In the genomic region with DNA sequence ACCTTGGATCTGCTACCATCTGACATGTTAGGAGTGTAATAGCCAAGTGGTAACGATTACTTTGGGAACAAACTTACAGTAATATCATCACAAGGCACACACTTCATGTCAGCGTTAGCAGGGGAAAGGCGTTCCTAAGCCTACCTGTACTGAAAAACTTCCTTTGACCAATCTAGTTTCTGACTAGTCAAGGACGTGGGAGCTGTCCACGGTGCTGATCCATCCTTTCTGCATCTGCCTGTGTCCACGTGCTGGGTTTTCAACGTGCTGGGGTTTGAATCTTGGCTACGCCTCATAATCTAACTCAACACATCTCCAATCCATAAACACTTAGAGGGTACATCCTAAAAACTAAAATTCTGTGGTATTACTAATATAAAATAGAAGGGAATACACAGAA, we compare ENCODE assay signal across 8 mouse cellular contexts. TPM values are rescaled to one million over a fixed set of nuclear protein-coding genes. Genes with fewer than 3 reads are reported as not detected.
DNase-seq lines count a peak whose midpoint lies in the region; ATAC-seq and TF ChIP-seq lines count a peak whose summit lies in the region.

No protein-coding gene starts in this region.

- no peaks in the 10 kb centered on the region for H3K9me3 ChIP-seq in kidney, embryonic 15.5 days (replicated peaks)
- H3K9me3 ChIP-seq in MEL (replicated peaks; ENCODE audit: insufficient read depth, low read length): no peaks in the 10 kb centered on the region

- H3K27me3 ChIP-seq in kidney, embryonic 15.5 days: no peaks in the 10 kb centered on the region
- H3K27me3 ChIP-seq in MEL (ENCODE audit: control insufficient read depth in 1 of 2, insufficient read depth in 2 of 2, low read length in 2 of 2): no peaks in the 10 kb centered on the region

- no peaks in the 10 kb centered on the region for H3K4me1 ChIP-seq in kidney, embryonic 15.5 days
- no peaks in the 10 kb centered on the region for H3K4me1 ChIP-seq in MEL (ENCODE audit: control insufficient read depth in 1 of 2, insufficient read depth in 2 of 2, low read length in 2 of 2)

- H3K4me3 ChIP-seq in kidney, embryonic 15.5 days (replicated peaks): no peak overlapping the region
- H3K4me3 ChIP-seq in MEL (ENCODE audit: control insufficient read depth in 1 of 2, insufficient read depth in 1 of 2, low read depth in 2 of 2, low read length in 2 of 2): no peak overlapping the region

- H3K4me2 ChIP-seq in kidney, embryonic 15.5 days: no peak overlapping the region

- no peak for TF ChIP-seq CTCF in MEL (IDR thresholded peaks at IDR 0.05 in 2 of 3, conservative IDR thresholded peaks at IDR 0.05 in 1 of 3; ENCODE audit: control insufficient read depth in 1 of 3, insufficient read depth in 1 of 3, low read depth in 2 of 3, low read length in 3 of 3, poor library complexity in 1 of 3, severe bottlenecking in 1 of 3)

- H3K36me3 ChIP-seq in kidney, embryonic 15.5 days: no peaks in the 10 kb centered on the region
- no peaks in the 10 kb centered on the region for H3K36me3 ChIP-seq in MEL (ENCODE audit: control insufficient read depth in 1 of 2, insufficient read depth in 2 of 2, low read length in 2 of 2)

- no peak for ATAC-seq in kidney, embryonic 15.5 days (replicated peaks; ENCODE audit: low FRiP score)
- ATAC-seq in megakaryocyte-erythroid progenitor cell, adult 5-6 weeks (replicated peaks; ENCODE audit: low FRiP score, low TSS enrichment, poor library complexity, severe bottlenecking): no peak

- WGBS in kidney, embryonic 15.5 days: 28% methylated on average over 8 of the region's 8 CpGs

- no peaks in the 10 kb centered on the region for H3K79me2 ChIP-seq in MEL (ENCODE audit: control insufficient read depth, insufficient read depth, low read length, poor library complexity)

- no peak for TF ChIP-seq EP300 in MEL (IDR thresholded peaks at IDR 0.05; ENCODE audit: low read depth in 1 of 2, low read length in 2 of 2)

- no peak for TF ChIP-seq RAD21 in MEL (IDR thresholded peaks at IDR 0.05; ENCODE audit: low read depth, low read length)

- no peak overlapping the region for H3K9ac ChIP-seq in kidney, embryonic 15.5 days
- no peak overlapping the region for H3K9ac ChIP-seq in MEL (ENCODE audit: control insufficient read depth, low read depth, low read length, poor library complexity, severe bottlenecking)

- peak; percentile 14 to 43 for DNase-seq in kidney, adult 8-10 months
- DNase-seq in MEL (ENCODE audit: low read depth, low spot score): peak; percentile 56
- peak; percentile 86 for DNase-seq in embryo, embryonic 10 days (ENCODE audit: low spot score)
- DNase-seq in lung, postnatal 36 days: peak; percentile 45
- no peak for DNase-seq in frontal cortex, postnatal 36 days (ENCODE audit: low spot score in 2 of 2)
- no peak for DNase-seq in right cerebral cortex, adult 18-20 months

- TF ChIP-seq POLR2A in MEL (IDR thresholded peaks at IDR 0.05; ENCODE audit: control insufficient read depth in 1 of 2, insufficient read depth in 1 of 2, low read depth in 1 of 2, low read length in 2 of 2, poor library complexity in 1 of 2): no peak

- H3K27ac ChIP-seq in kidney, embryonic 15.5 days: no peak overlapping the region
- H3K27ac ChIP-seq in MEL (ENCODE audit: control insufficient read depth, low read depth, low read length): no peak overlapping the region

TF ChIP-seq in MEL, 35 proteins besides CTCF, POLR2A, EP300 and RAD21:
- TF ChIP-seq MEF2A (IDR thresholded peaks at IDR 0.05; ENCODE audit: extremely low read depth, insufficient replicate concordance, low read depth, low read length, poor library complexity, severe bottlenecking): no peak
- TF ChIP-seq ZC3H11A (IDR thresholded peaks at IDR 0.05; ENCODE audit: low read depth, low read length): no peak
- no peak for TF ChIP-seq KAT2A (conservative IDR thresholded peaks at IDR 0.05; ENCODE audit: low read depth, low read length)
- TF ChIP-seq E2F4 (IDR thresholded peaks at IDR 0.05; ENCODE audit: borderline replicate concordance, low read depth, low read length): no peak
- no peak for TF ChIP-seq MAFK (IDR thresholded peaks at IDR 0.05; ENCODE audit: borderline replicate concordance, low read depth, low read length)
- no peak for TF ChIP-seq GABPA (IDR thresholded peaks at IDR 0.05; ENCODE audit: low read depth, low read length)
- TF ChIP-seq ZMIZ1 (IDR thresholded peaks at IDR 0.05; ENCODE audit: low read depth, low read length): no peak
- TF ChIP-seq TAL1 (IDR thresholded peaks at IDR 0.05; ENCODE audit: low read length): no peak
- no peak for TF ChIP-seq NRF1 (IDR thresholded peaks at IDR 0.05; ENCODE audit: insufficient read depth, low read depth, low read length, poor library complexity, severe bottlenecking)
- no peak for TF ChIP-seq GATA1 (IDR thresholded peaks at IDR 0.05; ENCODE audit: low read depth, low read length)
- TF ChIP-seq HCFC1 (IDR thresholded peaks at IDR 0.05; ENCODE audit: low read depth, low read length): no peak
- no peak for TF ChIP-seq SMC3 (IDR thresholded peaks at IDR 0.05; ENCODE audit: low read depth, low read length)
- TF ChIP-seq MXI1 (IDR thresholded peaks at IDR 0.05; ENCODE audit: low read depth, low read length): no peak
- no peak for TF ChIP-seq USF1 (IDR thresholded peaks at IDR 0.05; ENCODE audit: low read depth, low read length)
- TF ChIP-seq POLR2AphosphoS2 (IDR thresholded peaks at IDR 0.05; ENCODE audit: low read length): no peak
- TF ChIP-seq MAZ (IDR thresholded peaks at IDR 0.05; ENCODE audit: low read depth, low read length): no peak
- no peak for TF ChIP-seq JUND (IDR thresholded peaks at IDR 0.05; ENCODE audit: low read depth, low read length)
TF ChIP-seq in MEL: peak in this region for 0.

RNA-seq across cellular contexts. Expression of a gene that starts 5.4 kb away (rescaled TPM):
- 23.9 and 26.5 TPM in 2 replicates for polyA plus RNA-seq in kidney, embryonic 15.5 days (2015; fragmentation: Nextera tagmentation; extraction: Ambion mirVana)
- total RNA-seq in MEL (2012; rRNA removed): 0.08 TPM in 1 of 2 replicates, not detected in the other
- under 1 TPM in 1 of 2 experiments, not detected in 1; 0.25 TPM for polyA plus RNA-seq in MEL (2012; ENCODE audit: insufficient read depth in 1 of 2, insufficient read length in 2 of 2, low read depth in 1 of 2, low replicate concordance in 2 of 2, missing spikeins in 1 of 2)
- 1.2 TPM in 1 of 2 replicates, not detected in the other for total RNA-seq in megakaryocyte-erythroid progenitor cell, adult 5-6 weeks (2014; fragmentation: Nextera tagmentation)
- 0.84 and 1.8 TPM in 2 replicates for total RNA-seq in megakaryocyte-erythroid progenitor cell, adult 5-6 weeks (2017)

RNA-seq across cellular contexts. Expression of a gene that starts 26.1 kb away (rescaled TPM):
- 10.2 and 11.3 TPM in 2 replicates for polyA plus RNA-seq in kidney, embryonic 15.5 days (2015; fragmentation: Nextera tagmentation; extraction: Ambion mirVana)
- total RNA-seq in MEL (2012; rRNA removed): not detected in 2 replicates
- not detected for polyA plus RNA-seq in MEL (2012; ENCODE audit: insufficient read depth in 1 of 2, insufficient read length in 2 of 2, low read depth in 1 of 2, low replicate concordance in 2 of 2, missing spikeins in 1 of 2)
- total RNA-seq in megakaryocyte-erythroid progenitor cell, adult 5-6 weeks (2014; fragmentation: Nextera tagmentation): not detected in 2 replicates
- total RNA-seq in megakaryocyte-erythroid progenitor cell, adult 5-6 weeks (2017): not detected in 2 replicates

Comparison
In these comparisons a context has a peak if more than half of its experiments do, and no peak if none do; other contexts are left out.
1. DNase-seq: peak in kidney, adult 8-10 months (2 of 2), MEL (single experiment), embryo, embryonic 10 days (single experiment) and lung, postnatal 36 days (single experiment); none in frontal cortex, postnatal 36 days (0 of 2) and right cerebral cortex, adult 18-20 months (single experiment).